22 mouse cellular contexts compared by ENCODE assay signal in the genomic region with DNA sequence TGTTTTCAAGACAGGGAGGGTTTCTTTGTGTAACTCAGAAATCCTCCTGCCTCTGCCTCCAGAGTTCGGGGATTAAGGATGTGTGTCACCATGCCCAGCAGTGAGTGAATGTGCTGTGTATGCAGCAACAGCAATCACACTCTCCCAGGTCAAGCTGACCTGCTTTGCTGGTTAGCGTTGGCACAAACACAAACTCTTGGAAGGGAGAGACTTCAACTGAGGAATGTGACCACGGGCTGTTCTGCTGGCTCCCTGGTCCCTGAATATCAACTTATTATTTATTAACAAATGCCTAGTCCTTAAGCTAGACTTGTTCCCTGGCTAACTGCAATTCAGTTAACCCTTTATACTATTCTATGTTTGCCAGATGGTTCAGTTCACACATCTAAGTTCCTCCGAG. TPM values are rescaled to one million over a fixed set of nuclear protein-coding genes. Genes with fewer than 3 reads are reported as not detected.
"Had no signal": no experiment of that assay in that cellular context is flagged by ENCODE, and none has a peak within 500 bp of the region (broad histone marks: within the 10 kb centered on the region; RNA-seq: fewer than 3 reads in every experiment).

No protein-coding gene starts in this region.

- H3K4me3 ChIP-seq: layer of hippocampus, adult 2 months; limb, embryonic 10.5 days; limb, embryonic 13.5 days; midbrain, embryonic 12.5 days; midbrain, embryonic 15.5 days; neural tube, embryonic 12.5 days; neural tube, embryonic 15.5 days had no signal

- H3K9ac ChIP-seq: limb, embryonic 13.5 days; liver, embryonic 14.5 days; liver, postnatal 0 days; lung, embryonic 14.5 days; midbrain, embryonic 12.5 days; midbrain, embryonic 15.5 days; neural tube, embryonic 12.5 days; neural tube, embryonic 15.5 days had no signal

- H3K27me3 ChIP-seq: limb, embryonic 13.5 days; midbrain, embryonic 12.5 days; midbrain, embryonic 15.5 days; neural tube, embryonic 12.5 days; neural tube, embryonic 15.5 days had no signal

- H3K4me2 ChIP-seq: limb, embryonic 13.5 days; liver, embryonic 11.5 days; lung, embryonic 14.5 days; midbrain, embryonic 12.5 days; midbrain, embryonic 15.5 days; neural tube, embryonic 12.5 days; neural tube, embryonic 15.5 days had no signal

- DNase-seq: layer of hippocampus, adult 9-11 months; liver, postnatal 0 days; lung, embryonic 14.5 days; thymus, adult 18-20 months; thymus, postnatal 36 days had no signal

- H3K4me1 ChIP-seq: midbrain, embryonic 12.5 days; midbrain, embryonic 15.5 days; neural tube, embryonic 12.5 days; neural tube, embryonic 15.5 days had no signal

- H3K27ac ChIP-seq: layer of hippocampus, adult 2 months; limb, embryonic 10.5 days; limb, embryonic 13.5 days; liver, embryonic 14.5 days; macrophage; midbrain, embryonic 12.5 days; midbrain, embryonic 15.5 days; neural tube, embryonic 12.5 days; neural tube, embryonic 15.5 days had no signal

- H3K9me3 ChIP-seq: limb, embryonic 10.5 days; limb, embryonic 13.5 days; midbrain, embryonic 12.5 days; midbrain, embryonic 15.5 days; neural tube, embryonic 12.5 days; neural tube, embryonic 15.5 days had no signal

- ATAC-seq: inflammation-experienced regulatory T-cells, adult 6 months; intestine, embryonic 16.5 days; liver, postnatal 0 days; lung, postnatal 0 days; midbrain, embryonic 15.5 days had no signal

- H3K36me3 ChIP-seq: limb, embryonic 10.5 days; limb, embryonic 13.5 days; midbrain, embryonic 12.5 days; midbrain, embryonic 15.5 days; neural tube, embryonic 12.5 days; neural tube, embryonic 15.5 days had no signal

RNA-seq across cellular contexts. Expression of a gene that starts 28.5 kb away (rescaled TPM):
- total RNA-seq: megakaryocyte, adult 5-6 weeks had no signal

RNA-seq across cellular contexts. Expression of a gene that starts 38.8 kb away (rescaled TPM):
- total RNA-seq: layer of hippocampus, adult 2 months; layer of hippocampus, postnatal 25 days had no signal
- polyA plus RNA-seq: inflammation-experienced regulatory T-cells, adult 6 months; intestine, embryonic 16.5 days; limb, embryonic 10.5 days; limb, embryonic 13.5 days; liver, embryonic 11.5 days; liver, postnatal 0 days; lung, embryonic 14.5 days; macrophage; midbrain, embryonic 12.5 days; neural tube, embryonic 12.5 days; neural tube, embryonic 15.5 days; stomach, embryonic 16.5 days; testis, adult 2 months had no signal
